Mouse (Mus musculus): ENCODE measurements at regions not wholly inside any gene's neighbourhood (a gene's known extent, or its start where the extent isn't known, plus 50 kb on each side); places are given as distances from the start of the nearest gene placed in this dataset.

DNA sequence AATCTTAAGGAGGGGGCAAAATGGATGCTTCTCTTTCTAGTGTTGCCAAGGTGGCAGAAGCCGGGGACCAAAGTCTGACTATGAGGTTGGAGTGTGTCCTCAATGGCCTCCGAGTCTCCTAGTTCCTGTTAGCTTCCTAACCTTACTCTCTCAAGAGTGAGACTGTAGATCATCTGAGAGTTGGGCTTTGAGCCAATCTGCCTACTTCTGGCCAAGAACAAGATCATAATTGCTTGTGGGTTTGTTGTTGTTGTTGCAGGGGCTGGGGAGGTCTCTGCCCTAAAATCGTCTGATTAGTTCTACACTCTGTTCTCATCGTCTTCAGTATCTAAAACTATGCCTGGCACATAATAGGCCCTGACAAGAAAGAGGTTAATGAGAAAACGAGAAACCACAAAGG is 110.8 kb upstream of the Syt6 start:
- no peak for DNase-seq (ENCODE audit: extremely low read depth, low read depth, low spot score)

DNA sequence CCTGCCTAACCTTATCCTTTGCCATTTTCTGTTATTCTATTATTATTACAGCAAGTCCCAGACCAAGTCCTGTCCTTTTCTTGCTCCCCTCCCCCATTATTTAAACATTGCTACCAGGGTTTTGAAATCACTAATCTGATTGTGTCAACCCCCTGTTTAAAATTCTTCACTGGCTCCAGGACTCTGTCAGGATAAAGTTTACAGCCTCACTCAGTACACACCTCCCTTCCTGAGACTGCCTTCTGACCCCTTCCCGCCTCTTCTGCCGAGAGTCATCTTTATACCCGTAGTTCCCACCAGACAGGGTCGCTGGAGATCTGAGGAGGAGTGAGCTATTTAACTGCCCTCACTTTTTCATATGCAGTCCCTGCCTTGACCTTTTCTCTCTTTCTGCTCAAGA is 110.3 kb upstream of the Syt6 start:
- no peak for DNase-seq (ENCODE audit: extremely low read depth, low read depth, low spot score)

DNA sequence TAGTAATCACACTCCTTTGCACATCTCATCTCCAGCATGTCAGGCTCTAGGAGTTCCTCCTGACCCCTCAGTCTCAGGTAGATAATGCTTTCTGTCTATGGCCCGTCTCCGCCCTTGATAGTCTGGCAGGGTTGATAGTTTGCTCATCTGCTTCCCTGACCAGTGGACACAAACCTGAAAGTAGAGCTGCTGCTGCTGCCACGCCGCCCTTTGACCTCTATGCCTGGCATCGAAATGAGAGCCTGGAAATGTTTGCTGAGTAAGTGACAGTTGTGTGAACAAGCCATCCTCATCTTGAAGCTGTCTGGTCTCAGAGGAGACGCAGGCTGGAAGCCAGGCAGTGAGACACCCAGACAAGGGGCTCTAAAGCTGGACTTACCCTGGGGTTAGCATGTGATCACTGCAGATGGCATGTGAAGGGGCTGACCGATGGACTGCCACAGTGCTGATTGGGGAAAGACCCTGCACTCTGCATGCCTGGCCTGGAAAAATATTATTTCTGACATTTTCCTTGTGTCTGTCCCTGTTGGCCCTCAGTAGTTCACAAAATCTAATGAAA is 109.8 kb upstream of the Syt6 start:
- DNase-seq (ENCODE audit: extremely low read depth, low read depth, low spot score): no peak

DNA sequence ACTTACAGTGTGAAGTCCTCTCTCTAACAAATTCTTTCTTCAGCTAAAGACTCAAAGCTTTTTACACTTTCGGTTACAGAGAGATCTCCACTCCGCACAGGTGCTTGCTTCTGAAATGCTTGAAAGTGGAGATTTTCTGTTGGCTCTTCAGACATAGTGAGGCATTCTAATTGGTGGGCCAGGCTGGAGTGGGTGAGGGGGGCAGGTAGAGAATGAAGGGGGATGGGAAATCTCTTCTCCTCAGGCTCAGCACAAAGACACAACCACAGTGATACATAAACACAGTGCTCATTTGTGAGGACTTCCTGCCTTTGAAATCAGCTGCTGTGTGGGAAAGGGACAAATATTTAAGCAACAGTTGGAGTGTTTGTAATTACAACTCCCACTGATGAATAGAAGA is 109.1 kb upstream of the Syt6 start:
- DNase-seq (ENCODE audit: extremely low read depth, low read depth, low spot score): no peak

DNA sequence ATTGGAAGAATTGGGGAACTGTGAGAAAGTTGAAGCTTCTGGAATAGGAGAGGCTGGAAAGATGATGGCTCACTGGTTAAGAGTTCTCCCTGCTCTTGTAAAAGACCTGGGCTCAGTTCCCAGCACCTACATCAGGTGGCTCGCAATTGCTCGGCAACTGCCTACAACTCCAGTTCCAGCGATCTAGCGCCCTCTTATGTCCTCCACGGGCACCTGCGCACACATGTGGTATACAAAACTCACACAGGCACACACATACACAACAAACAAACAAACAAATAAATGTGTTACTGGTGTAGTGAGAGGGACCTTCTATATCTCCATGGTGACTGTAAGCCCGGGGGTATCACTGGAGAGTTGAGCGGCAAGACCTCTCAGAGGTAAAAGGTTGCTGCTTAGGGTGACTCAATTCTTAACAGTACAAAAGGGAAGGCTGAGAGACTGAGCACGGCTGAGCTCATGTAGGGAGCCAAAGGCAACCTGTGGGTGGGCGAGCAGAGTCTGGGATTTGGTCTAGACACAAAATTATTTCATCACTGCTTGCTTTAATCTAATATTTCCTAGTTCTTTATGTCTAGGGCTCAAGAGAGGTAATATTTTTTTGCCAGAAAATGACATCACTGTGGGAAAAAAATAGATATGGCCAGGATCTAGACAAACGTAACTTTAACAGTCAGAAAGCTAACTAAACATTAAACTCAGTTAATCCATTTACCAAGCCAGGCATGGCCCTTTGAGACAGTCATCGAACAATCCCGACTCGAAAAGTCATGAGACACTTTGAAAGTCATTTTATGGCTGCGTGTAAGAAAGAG is 104.2 kb upstream of the Syt6 start:
- DNase-seq (ENCODE audit: extremely low read depth, low read depth, low spot score): no peak

DNA sequence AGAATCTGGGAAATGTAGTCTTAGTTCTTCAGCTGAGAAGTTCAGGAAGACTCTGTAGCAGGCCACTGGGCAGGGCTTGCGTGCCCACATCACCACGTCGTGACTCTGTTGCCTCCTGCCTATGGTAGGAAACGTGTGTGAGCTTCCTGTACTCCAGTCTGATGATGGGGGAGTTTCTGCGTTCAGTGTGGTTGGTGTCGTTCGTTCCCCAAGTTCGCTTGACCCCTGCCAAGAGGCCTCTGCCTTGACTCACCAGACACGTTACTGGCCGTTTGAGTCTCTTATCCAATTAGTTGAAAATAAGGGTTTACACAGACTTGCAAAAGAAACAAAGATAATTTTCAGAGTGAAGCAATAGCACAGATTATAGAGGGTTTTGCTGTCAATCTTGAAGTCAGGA is 102.4 kb upstream of the Syt6 start:
- no peak for DNase-seq (ENCODE audit: extremely low read depth, low read depth, low spot score)

DNA sequence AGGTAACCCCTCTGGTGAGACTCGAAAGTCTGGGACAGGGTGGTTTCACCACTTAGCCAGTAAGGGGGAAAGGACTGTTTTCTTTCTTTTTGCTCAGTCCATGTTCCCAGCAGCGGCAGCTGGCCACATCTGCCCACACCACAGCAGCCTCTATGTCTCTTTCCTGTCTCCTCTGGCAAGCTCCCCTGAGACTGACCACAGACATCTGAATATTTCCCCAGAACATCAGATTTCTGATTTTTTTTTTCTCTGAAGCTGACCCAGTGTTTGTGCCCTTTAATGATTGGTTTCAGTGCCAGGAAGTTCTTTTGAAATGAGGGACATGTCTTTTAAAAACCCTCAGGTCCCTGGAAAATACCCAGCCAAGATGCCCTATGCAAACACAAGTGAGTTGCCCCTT is 101.7 kb upstream of the Syt6 start:
- DNase-seq (ENCODE audit: extremely low read depth, low read depth, low spot score): no peak

DNA sequence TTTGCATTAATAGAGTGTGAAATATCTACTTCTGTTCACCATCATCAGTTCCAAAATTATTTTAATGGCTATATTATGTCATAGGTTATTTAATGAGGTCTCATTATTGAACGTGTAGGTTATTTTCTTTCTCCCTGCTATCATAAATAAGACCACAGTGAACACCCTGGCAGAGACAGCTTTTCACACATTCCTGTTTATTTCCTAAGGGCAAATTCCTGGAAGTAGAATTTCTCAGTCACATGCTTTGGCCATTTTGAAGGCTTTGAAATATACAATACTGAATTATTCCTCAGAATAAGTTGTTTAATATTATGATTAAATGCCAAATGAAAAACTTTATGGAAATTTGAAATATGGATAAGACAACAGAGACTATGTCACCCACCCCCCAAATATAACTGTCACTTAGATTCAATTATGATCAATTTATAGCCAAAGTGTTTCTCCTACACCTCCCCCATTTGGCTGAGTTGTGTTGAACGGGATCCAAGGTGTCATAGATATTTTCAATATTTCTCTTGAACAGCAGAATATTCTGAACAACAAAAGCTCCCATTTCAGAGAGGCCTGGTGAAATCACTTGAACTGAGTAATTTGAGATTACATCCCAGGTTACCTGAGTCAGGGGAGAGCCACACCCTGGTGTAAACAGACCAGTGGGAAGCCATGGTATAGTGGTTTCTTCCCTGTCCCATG is 95.0 kb upstream of the Syt6 start:
- no peak for DNase-seq (ENCODE audit: extremely low read depth, low read depth, low spot score)

DNA sequence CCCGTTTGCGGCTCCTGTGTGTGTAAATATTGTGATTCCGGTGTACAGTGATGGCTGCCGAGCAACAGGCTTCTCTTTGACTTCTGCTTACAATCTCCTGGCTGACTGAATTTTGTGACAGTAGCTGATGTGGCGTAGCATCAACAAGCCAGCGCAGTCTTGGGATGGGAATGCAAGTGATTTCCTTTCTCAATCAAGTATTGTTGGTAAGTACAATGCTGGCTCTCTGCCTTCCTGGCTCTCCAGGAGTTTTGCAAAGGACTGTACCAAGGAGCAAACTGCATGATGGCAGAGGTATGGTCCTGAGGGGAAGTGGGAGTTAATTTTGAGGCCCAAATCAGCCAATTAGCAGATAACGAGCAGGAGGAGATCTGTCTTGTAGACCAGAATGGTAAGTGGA is 94.4 kb upstream of the Syt6 start:
- no peak for DNase-seq (ENCODE audit: extremely low read depth, low read depth, low spot score)

DNA sequence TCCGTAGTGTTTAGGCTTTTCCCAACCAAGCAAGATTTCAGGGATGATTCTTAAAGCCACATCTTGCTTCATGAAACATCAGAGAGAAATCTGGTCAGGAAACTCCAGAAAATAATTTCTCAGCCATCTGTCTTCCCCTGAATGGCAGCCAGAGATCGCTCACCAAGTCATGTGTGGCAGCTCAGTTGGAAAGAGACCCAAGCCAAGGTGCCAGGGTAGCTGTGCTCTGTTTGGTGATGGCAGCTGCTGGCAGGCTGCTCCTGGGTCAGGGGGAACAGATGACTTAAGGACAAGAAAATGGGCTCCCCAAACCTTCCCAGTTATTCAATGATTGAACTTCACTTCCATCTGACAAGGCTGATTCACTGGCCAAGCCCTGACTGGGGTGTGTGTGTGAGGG is 91.7 kb upstream of the Syt6 start:
- no peak for DNase-seq (ENCODE audit: extremely low read depth, low read depth, low spot score)

DNA sequence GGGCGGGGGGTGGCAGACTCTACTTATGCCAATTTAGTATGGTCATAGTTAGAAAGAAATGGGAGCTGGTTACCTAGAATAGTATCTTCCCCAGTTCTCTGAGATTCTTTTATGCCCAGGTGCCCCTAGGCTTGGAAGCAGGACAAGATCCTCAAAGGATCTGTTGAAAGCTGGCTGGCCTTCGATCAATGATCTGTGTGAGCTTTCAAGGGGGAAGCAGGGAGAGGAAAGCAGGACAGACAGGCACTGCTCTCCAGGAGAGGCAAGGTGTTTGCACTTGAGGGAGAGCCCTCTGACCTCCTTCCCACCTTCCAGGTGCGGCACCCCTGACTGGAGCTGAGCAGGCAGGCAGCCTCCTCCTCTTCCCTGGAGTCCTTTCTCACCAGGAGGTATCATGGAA is 91.3 kb upstream of the Syt6 start:
- DNase-seq (ENCODE audit: extremely low read depth, low read depth, low spot score): no peak

DNA sequence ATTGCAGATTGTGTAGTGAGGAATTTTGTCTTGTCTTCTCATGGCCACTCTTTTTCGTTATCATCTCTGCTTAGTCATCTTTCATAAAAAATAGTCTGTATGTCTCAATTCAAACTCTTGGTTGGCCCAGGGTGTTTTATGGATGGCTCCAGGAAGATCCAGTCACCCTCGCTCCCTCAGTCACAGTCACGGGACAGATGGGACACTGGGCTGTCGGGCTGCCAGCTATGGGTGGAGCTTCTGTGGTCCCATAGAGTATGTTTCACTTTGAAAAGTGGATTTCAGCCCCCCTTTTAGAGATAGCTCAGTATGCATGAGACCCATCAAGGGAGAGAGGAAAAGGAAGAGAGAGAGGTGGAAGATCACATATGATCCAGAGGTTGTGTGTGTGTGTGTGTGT is 85.2 kb upstream of the Syt6 start:
- no peak for DNase-seq (ENCODE audit: extremely low read depth, low read depth, low spot score)

DNA sequence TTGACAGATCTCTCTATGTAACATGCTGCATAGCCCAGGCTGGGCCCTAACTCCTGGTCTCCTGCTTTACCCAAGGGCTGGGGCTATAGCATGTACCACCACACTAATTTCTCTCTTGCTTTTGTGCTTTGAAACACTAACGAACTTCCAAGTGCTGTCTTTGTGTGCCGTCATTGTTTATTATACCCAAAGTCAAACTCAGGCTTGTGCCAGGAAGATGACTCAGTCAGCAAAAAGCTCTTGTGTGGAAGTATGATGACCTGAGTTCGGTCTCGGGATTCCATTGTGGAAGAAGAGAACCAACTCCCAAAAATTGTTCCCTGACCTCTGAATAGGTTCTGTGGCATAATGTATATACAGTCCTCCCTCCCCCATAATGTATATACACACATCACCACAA is 84.1 kb upstream of the Syt6 start:
- DNase-seq (ENCODE audit: extremely low read depth, low read depth, low spot score): no peak

DNA sequence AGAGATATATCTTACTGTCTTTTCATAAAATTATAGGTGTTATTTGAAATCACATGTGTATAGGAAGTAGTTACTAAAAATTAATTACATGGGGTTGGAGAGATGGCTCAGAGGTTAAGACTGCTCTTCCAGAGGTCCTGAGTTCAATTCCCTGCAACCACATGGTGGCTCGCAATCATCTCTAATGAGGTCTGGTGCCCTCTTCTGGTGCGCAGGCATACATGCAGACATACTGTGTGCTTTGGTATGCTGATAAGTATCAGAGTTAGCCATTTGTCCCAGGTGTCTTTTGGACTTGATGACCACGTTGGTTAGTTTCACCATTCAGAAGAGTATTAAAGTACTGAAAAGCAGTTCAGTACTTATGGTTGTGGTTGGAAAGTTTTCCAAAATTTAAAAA is 82.8 kb upstream of the Syt6 start:
- DNase-seq (ENCODE audit: extremely low read depth, low read depth, low spot score): no peak

DNA sequence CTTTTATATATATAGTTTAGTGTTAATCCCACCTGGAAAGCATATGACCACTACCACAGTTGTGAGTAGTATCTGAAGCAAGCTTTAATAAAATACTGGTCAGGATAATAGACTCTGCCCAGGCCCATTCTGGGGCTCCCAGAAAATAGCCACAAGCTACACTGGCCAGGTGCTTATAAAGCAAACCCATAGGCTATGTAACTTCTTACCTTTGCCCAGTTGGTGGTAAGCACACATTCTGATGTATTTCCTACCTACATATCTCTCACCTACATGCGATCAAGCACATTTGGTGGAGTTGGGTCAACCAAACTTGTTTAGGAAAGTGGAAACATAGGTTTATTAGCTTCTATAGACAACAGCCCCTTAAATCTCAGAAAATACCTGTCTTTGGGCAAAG is 81.4 kb upstream of the Syt6 start:
- no peak for DNase-seq (ENCODE audit: extremely low read depth, low read depth, low spot score)

DNA sequence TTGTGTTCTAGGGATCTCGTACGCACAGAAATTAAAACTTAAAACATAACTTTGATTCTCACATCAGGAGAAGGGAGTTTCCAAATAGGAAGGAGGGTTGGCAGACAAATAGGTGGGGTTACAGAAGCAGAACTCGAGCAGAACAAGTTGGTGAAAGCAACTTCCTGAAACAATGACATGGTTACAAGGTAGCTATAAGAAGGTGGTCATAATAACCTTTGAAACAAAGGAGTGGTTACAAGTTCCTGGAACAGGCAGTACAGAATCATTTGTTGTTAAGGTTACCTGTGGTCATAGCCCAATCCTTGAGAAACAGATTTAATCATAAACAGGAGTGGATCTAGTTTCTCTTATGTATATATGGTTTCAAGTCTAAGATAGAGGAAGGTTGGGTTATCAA is 81.0 kb upstream of the Syt6 start:
- DNase-seq (ENCODE audit: extremely low read depth, low read depth, low spot score): no peak

DNA sequence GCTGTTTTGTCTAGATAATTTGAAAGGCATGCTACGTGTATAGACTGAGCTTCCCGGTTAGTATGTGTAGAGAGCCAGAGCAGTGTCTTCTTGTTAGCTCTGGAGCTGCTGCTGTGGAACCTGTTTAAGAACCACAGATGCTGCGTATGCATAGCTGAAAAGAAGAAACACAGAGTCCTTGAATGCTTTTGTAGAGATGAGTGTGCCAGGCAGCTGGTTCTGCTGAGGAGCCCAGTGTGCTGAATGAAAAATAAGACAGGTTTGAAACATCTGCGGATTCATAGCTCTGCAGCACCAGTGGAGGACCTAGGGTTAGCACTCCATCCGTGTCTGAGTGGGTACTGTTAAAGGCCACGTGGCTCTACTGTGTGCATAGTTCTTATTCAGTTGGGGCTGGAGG is 78.9 kb upstream of the Syt6 start:
- no peak for DNase-seq (ENCODE audit: extremely low read depth, low read depth, low spot score)

DNA sequence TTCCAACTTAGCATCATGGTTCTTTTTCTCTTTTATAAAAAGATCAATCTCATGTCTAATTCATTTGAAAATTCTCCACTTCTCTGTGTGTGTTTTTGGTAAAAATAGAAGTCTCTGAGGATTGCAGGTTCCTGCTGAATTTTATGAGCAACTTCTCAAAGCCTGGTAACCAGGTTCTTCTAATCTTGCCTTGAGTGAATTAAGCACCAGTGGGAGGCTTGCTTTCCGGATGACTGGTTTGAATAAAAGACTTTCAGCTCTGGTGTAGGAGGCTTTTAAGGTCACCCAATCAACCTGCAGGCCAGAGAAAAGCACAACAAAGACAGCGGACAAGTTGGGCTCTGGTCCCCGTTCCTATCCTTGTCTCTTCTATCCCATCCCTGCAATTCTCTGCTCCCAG is 78.3 kb upstream of the Syt6 start:
- no peak for DNase-seq (ENCODE audit: extremely low read depth, low read depth, low spot score)

DNA sequence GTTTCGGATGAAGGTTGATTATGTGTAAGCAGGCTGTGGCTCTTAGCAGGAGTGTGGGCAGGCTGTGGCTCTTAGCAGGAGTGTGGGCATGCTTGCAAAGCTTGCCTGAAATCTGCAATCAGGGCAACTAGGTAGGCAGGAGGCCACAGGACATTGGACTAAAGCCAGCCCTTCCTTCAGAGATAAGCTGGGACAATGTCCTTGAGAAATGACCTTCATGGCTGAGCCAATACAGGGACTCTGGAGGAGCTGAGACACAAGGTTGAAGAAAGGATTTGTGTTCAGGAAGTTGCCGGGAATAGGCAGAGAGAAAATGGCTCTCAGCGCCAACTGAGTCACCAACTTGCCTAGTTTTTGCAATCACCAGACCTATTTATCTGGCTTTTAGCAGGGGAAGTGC is 77.3 kb upstream of the Syt6 start:
- DNase-seq (ENCODE audit: extremely low read depth, low read depth, low spot score): no peak

DNA sequence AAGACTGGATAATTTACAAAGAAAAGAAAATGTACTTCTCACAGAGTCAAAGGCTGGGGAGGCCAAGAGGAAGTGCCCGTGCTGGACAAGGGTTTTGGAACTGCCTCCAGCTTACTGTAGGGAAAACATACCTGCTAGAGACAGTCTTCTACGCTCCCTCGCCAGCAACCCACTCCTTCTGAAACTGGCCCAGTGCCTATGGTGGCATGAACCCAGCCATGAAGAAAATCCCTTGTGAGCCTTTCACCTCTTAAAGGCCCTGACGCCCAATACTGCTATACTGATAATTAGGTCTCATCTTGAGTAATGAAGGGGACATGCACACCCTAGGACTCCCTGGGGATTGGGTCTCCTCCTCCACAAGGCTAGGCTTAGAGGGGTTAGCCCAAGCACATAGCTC is 76.6 kb upstream of the Syt6 start:
- DNase-seq (ENCODE audit: extremely low read depth, low read depth, low spot score): no peak

DNA sequence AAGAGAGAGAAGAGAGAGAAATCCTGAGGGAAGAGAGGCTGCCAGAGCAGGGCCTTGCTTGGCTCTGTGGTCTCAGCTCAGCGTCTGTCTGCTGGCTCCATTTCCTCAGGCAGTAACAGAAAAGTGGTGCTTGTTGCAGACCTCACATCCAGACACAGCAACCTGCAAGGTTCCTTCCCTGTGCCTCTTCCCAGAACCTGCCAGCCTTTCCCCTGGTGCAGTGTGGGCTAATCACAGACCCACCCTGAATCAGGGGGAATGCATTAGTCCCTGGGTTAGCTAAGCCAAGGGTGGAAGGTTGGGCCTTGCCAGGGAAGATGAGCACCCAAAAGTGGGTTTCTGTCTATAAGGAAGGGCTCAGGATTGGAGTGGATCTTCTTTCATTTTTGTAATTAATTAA is 75.2 kb upstream of the Syt6 start:
- DNase-seq (ENCODE audit: extremely low read depth, low read depth, low spot score): no peak

DNA sequence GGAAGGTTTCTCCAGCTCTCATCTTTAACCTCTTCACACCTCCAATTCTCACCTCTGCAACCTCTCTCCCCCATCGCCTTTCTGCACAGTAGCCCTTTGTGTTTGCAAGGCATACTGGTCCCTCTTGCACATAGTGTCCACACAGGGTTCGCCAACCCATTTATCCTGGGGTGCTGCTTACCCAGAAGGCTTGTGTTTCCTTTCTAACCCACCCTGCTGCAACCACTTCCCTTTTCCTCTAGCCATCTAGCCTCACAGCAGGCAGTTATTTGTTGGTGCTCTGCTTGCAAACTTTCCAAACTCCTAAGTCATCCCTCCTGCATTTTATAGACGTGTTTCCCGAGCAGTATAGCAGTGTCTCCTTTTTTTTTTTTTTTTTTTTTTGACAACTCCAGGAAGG is 74.7 kb upstream of the Syt6 start:
- DNase-seq (ENCODE audit: extremely low read depth, low read depth, low spot score): no peak

DNA sequence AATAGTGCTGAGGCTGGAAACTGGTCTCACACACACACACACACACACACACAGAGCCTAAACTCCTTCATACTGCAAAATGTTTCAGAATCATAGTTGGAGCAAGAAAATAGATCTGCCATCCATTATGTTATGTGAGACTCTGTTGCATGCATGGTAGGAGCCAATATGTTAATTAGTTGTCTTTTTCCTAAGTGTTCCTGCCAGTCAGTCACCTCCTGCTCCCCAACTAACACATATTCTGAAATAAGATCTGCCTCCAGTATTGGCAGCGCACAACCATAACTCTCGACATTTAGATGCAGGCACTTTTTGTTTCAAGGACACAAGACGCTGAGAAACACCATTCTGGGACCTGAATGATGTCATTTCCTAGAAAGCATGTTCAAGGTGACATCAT is 70.9 kb upstream of the Syt6 start:
- DNase-seq (ENCODE audit: extremely low read depth, low read depth, low spot score): no peak

Data from fat pad, adult 2 months (tissue).